Mouse (Mus musculus): Measurements from ENCODE around the gene Gm21992. TPM values are rescaled to one million over a fixed set of nuclear protein-coding genes. Genes with fewer than 3 reads are reported as not detected.
A peak's percentile ranks its signal among the peaks of the same experiment; 100 is the strongest.

Gm21992 gene
- polyA plus RNA-seq, 1 experiment from 2014 or later: 31.3 TPM

- 37% methylated on average over 11 of the region's 12 CpGs for WGBS
- H3K4me2 ChIP-seq (replicated peaks): no peak overlapping the region
Observed at GRCm38 (mm10) chr19:4718716-4719115, 92.7 kb downstream of the Gm21992 start.

GRCm38 (mm10) chr19:4717281-4717680 is 94.1 kb downstream of the Gm21992 start:
- Histone ChIP-seq H3K36me3 (peaks cover 17% of the 10 kb centered on the region; the same call in 1 of the 2 replicates), H3K4me2 (replicated peaks) (no peak overlapping the region), H3K27ac (replicated peaks) (no peak overlapping the region), H3K27me3 (no peaks in the 10 kb centered on the region), H3K4me1 (peaks cover 25% of the 10 kb centered on the region), H3K9me3 (no peaks in the 10 kb centered on the region), H3K4me3 (no peak overlapping the region), H3K9ac (replicated peaks) (no peak overlapping the region)
- no peak for ATAC-seq (replicated peaks)
- 95% methylated on average over 2 of the region's 2 CpGs for WGBS

More at GRCm38 (mm10) chr19:4718716-4719115, 92.7 kb downstream of the Gm21992 start:
- H3K4me3 ChIP-seq: no peak overlapping the region
- no peak overlapping the region for H3K27ac ChIP-seq (replicated peaks)
- H3K27me3 ChIP-seq: no peaks in the 10 kb centered on the region
- no peak overlapping the region for H3K9ac ChIP-seq (replicated peaks)
- peaks cover 13% of the 10 kb centered on the region for H3K4me1 ChIP-seq
- ATAC-seq (replicated peaks): no peak
- peaks cover 17% of the 10 kb centered on the region; the same call in 1 of the 2 replicates for H3K36me3 ChIP-seq
- H3K9me3 ChIP-seq: no peaks in the 10 kb centered on the region

- 98% methylated on average over 14 of the region's 14 CpGs for WGBS
Observed at GRCm38 (mm10) chr19:4716756-4717155, 94.7 kb downstream of the Gm21992 start.

GRCm38 (mm10) chr19:4713886-4714285 is 97.5 kb downstream of the Gm21992 start:
- Histone ChIP-seq H3K4me1 (peaks cover 39% of the 10 kb centered on the region), H3K36me3 (no peaks in the 10 kb centered on the region), H3K9me3 (no peaks in the 10 kb centered on the region), H3K27ac (replicated peaks) (no peak overlapping the region), H3K4me2 (replicated peaks) (peak overlapping the region; percentile 59), H3K9ac (replicated peaks) (peak overlapping the region; percentile 93), H3K4me3 (0 out of 2 replicates have a peak overlapping the region, but pooled peaks have one; percentile 90), H3K27me3 (no peaks in the 10 kb centered on the region)
- 70% methylated on average over 3 of the region's 3 CpGs for WGBS
- no peak for ATAC-seq (replicated peaks)

More at GRCm38 (mm10) chr19:4716756-4717155, 94.7 kb downstream of the Gm21992 start:
- Histone ChIP-seq H3K9me3 (no peaks in the 10 kb centered on the region), H3K36me3 (peaks cover 17% of the 10 kb centered on the region; the same call in 1 of the 2 replicates), H3K4me2 (replicated peaks) (no peak overlapping the region), H3K9ac (replicated peaks) (no peak overlapping the region), H3K27ac (replicated peaks) (no peak overlapping the region), H3K27me3 (no peaks in the 10 kb centered on the region), H3K4me1 (peaks cover 25% of the 10 kb centered on the region), H3K4me3 (no peak overlapping the region)
- no peak for ATAC-seq (replicated peaks)

- peak overlapping the region; percentile 90 for H3K4me3 ChIP-seq
- peak overlapping the region; percentile 59 for H3K4me2 ChIP-seq (replicated peaks)
- H3K4me1 ChIP-seq: peaks cover 39% of the 10 kb centered on the region
- H3K36me3 ChIP-seq: no peaks in the 10 kb centered on the region
- H3K27me3 ChIP-seq: no peaks in the 10 kb centered on the region
- WGBS: 26% methylated on average over 13 of the region's 13 CpGs
- 0 out of 2 replicates have a peak, but pooled peaks have one; percentile 8 for ATAC-seq (replicated peaks)
- H3K9ac ChIP-seq (replicated peaks): peak overlapping the region; percentile 93
- H3K9me3 ChIP-seq: no peaks in the 10 kb centered on the region
- H3K27ac ChIP-seq (replicated peaks): peak overlapping the region; percentile 96
Observed at GRCm38 (mm10) chr19:4712781-4713526, 98.5 kb downstream of the Gm21992 start.

- Histone ChIP-seq H3K27ac (replicated peaks) (peak overlapping the region; percentile 96), H3K4me2 (replicated peaks) (peak overlapping the region; percentile 59), H3K4me1 (peaks cover 39% of the 10 kb centered on the region), H3K9me3 (no peaks in the 10 kb centered on the region), H3K27me3 (no peaks in the 10 kb centered on the region), H3K9ac (replicated peaks) (peak overlapping the region; percentile 93), H3K36me3 (no peaks in the 10 kb centered on the region), H3K4me3 (peak overlapping the region; percentile 90)
- peak; percentile 54 for ATAC-seq (replicated peaks)
- under 1% methylated on average over 59 of the region's 60 CpGs for WGBS
Observed at GRCm38 (mm10) chr19:4712156-4712780, 99.1 kb downstream of the Gm21992 start.

GRCm38 (mm10) chr19:4711601-4712155 is 99.7 kb downstream of the Gm21992 start:
- peak overlapping the region; percentile 59 for H3K4me2 ChIP-seq (replicated peaks)
- H3K27me3 ChIP-seq: no peaks in the 10 kb centered on the region
- peak overlapping the region; percentile 96 for H3K27ac ChIP-seq (replicated peaks)
- no peaks in the 10 kb centered on the region for H3K9me3 ChIP-seq
- H3K9ac ChIP-seq (replicated peaks): peak overlapping the region; percentile 93
- ATAC-seq (replicated peaks): peak; percentile 69
- H3K36me3 ChIP-seq: no peaks in the 10 kb centered on the region
- peak overlapping the region; percentile 90 for H3K4me3 ChIP-seq
- WGBS: under 1% methylated on average over 58 of the region's 65 CpGs
- H3K4me1 ChIP-seq: peaks cover 39% of the 10 kb centered on the region

GRCm38 (mm10) chr19:4711098-4711600 is 100.3 kb downstream of the Gm21992 start, which contains the start of gene Sptbn2:
Gene Sptbn2 (plus strand): TSS chr19:4711167.
- ATAC-seq (replicated peaks): peak; percentile 54
- Histone ChIP-seq H3K27ac (replicated peaks) (peak within 1 kb of the TSS; percentile 96), H3K36me3 (no peaks in the 10 kb centered on the region)

GRCm38 (mm10) chr19:4708765-4709164 is 102.6 kb downstream of the Gm21992 start:
- Histone ChIP-seq H3K4me3 (no peak overlapping the region), H3K27me3 (no peaks in the 10 kb centered on the region), H3K4me1 (peaks cover 27% of the 10 kb centered on the region), H3K27ac (replicated peaks) (no peak overlapping the region), H3K9me3 (no peaks in the 10 kb centered on the region), H3K4me2 (replicated peaks) (no peak overlapping the region), H3K36me3 (no peaks in the 10 kb centered on the region), H3K9ac (replicated peaks) (no peak overlapping the region)
- 78% methylated on average over 10 of the region's 10 CpGs for WGBS
- no peak for ATAC-seq (replicated peaks)

More at GRCm38 (mm10) chr19:4711098-4711600, 100.3 kb downstream of the Gm21992 start, which contains the start of gene Sptbn2:
- Histone ChIP-seq H3K9me3 (no peaks in the 10 kb centered on the region), H3K27me3 (no peaks in the 10 kb centered on the region), H3K9ac (replicated peaks) (peak within 1 kb of the TSS; percentile 93), H3K4me3 (peak within 1 kb of the TSS; percentile 90), H3K4me2 (replicated peaks) (peak within 1 kb of the TSS; percentile 59), H3K4me1 (peaks cover 39% of the 10 kb centered on the region)
- 3% methylated on average over 13 of the region's 13 CpGs for WGBS

- no peak overlapping the region for H3K4me3 ChIP-seq
- no peaks in the 10 kb centered on the region for H3K9me3 ChIP-seq
- H3K27me3 ChIP-seq: 0 out of 2 replicates have a peak, but pooled peaks cover 2% of the 10 kb centered on the region
- WGBS: 79% methylated on average over 7 of the region's 7 CpGs
- no peak overlapping the region for H3K9ac ChIP-seq (replicated peaks)
- no peak overlapping the region for H3K4me2 ChIP-seq (replicated peaks)
- no peaks in the 10 kb centered on the region for H3K36me3 ChIP-seq
- ATAC-seq (replicated peaks): no peak
- H3K4me1 ChIP-seq: peaks cover 21% of the 10 kb centered on the region
- H3K27ac ChIP-seq (replicated peaks): no peak overlapping the region
Observed at GRCm38 (mm10) chr19:4701221-4701620, 110.2 kb downstream of the Gm21992 start.

GRCm38 (mm10) chr19:4700656-4701055 is 110.8 kb downstream of the Gm21992 start:
- no peak overlapping the region for H3K4me3 ChIP-seq
- no peak overlapping the region for H3K9ac ChIP-seq (replicated peaks)
- peaks cover 21% of the 10 kb centered on the region for H3K4me1 ChIP-seq
- no peak for ATAC-seq (replicated peaks)
- H3K9me3 ChIP-seq: no peaks in the 10 kb centered on the region
- no peak overlapping the region for H3K4me2 ChIP-seq (replicated peaks)
- WGBS: 74% methylated on average over 8 of the region's 8 CpGs
- no peaks in the 10 kb centered on the region for H3K36me3 ChIP-seq
- 0 out of 2 replicates have a peak, but pooled peaks cover 2% of the 10 kb centered on the region for H3K27me3 ChIP-seq
- H3K27ac ChIP-seq (replicated peaks): no peak overlapping the region
